Mouse (Mus musculus) hindbrain, embryonic 16.5 days (tissue): ENCODE results near the gene Tarbp2. TPM values are rescaled to one million over a fixed set of nuclear protein-coding genes. Genes with fewer than 3 reads are reported as not detected.

ENCODE experiments used
- ATAC-seq: fragments of 200-750 bp; cut with Nextera tagmentation; 2 replicates; pipeline ENCODE4 v1.8.0; 2017; ENCODE audit warnings: moderate TSS enrichment, moderate library complexity
- H3K27ac ChIP-seq: fragments of 300-500 bp; sonication (generic); 2 replicates; pipeline ENCODE4 v1.5.1; 2014; ENCODE audit warnings: low read depth, mild to moderate bottlenecking, control low read depth, low read length, moderate library complexity
- H3K27me3 ChIP-seq: fragments of 300-500 bp; sonication (generic); replicated peaks from 2 replicates; pipeline ENCODE4 v1.6.1; 2014; ENCODE audit warnings: low read length; ENCODE audit not compliant: control insufficient read depth, insufficient read depth
- H3K36me3 ChIP-seq: fragments of 300-500 bp; sonication (generic); 2 replicates; pipeline ENCODE4 v1.6.1; 2014; ENCODE audit warnings: mild to moderate bottlenecking, low read length, moderate library complexity, mixed read lengths; ENCODE audit not compliant: control insufficient read depth, insufficient read depth
- H3K4me1 ChIP-seq: fragments of 300-500 bp; sonication (generic); 2 replicates; pipeline ENCODE4 v1.6.1; 2014; ENCODE audit warnings: low read depth, low read length; ENCODE audit not compliant: control insufficient read depth, insufficient read depth
- H3K4me2 ChIP-seq: fragments of 300-500 bp; sonication (generic); 2 replicates; pipeline ENCODE4 v1.6.1; 2014; ENCODE audit warnings: mild to moderate bottlenecking, low read length, control low read depth, moderate library complexity
- H3K4me3 ChIP-seq: fragments of 300-500 bp; sonication (generic); 2 replicates; pipeline ENCODE4 v1.5.1; 2014; ENCODE audit warnings: mild to moderate bottlenecking, low read length, control low read depth, moderate library complexity
- H3K9ac ChIP-seq: fragments of 300-500 bp; sonication (generic); 2 replicates; pipeline ENCODE4 v1.6.1; 2014; ENCODE audit warnings: low read depth, mild to moderate bottlenecking, control low read depth, low read length, moderate library complexity
- H3K9me3 ChIP-seq: fragments of 300-500 bp; sonication (generic); 2 replicates; pipeline ENCODE4 v1.6.1; 2014; ENCODE audit warnings: mild to moderate bottlenecking, low read length, moderate library complexity; ENCODE audit not compliant: control insufficient read depth
- whole genome bisulfite sequencing: fragments of 180-500 bp; shearing (Covaris S2); extraction: QIAGEN DNeasy Blood & Tissue Kit; methylation state at CpG from one replicate; pipeline ENCODE4 v1.1.7; 2014; 5-methylcytosine and 5-hydroxymethylcytosine counted together
- polyA plus RNA-seq: library from polyadenylated mRNA; unstranded; fragments of >200 nt; fragmentation: Nextera tagmentation; extraction: Ambion mirVana; gene quantifications from 2 replicates; pipeline ENCODE4 v1.2.1, GENCODE M21; 2015

Gene Tarbp2
- polyA plus RNA-seq, 1 experiment from 2014 or later: 104 TPM

DNA sequence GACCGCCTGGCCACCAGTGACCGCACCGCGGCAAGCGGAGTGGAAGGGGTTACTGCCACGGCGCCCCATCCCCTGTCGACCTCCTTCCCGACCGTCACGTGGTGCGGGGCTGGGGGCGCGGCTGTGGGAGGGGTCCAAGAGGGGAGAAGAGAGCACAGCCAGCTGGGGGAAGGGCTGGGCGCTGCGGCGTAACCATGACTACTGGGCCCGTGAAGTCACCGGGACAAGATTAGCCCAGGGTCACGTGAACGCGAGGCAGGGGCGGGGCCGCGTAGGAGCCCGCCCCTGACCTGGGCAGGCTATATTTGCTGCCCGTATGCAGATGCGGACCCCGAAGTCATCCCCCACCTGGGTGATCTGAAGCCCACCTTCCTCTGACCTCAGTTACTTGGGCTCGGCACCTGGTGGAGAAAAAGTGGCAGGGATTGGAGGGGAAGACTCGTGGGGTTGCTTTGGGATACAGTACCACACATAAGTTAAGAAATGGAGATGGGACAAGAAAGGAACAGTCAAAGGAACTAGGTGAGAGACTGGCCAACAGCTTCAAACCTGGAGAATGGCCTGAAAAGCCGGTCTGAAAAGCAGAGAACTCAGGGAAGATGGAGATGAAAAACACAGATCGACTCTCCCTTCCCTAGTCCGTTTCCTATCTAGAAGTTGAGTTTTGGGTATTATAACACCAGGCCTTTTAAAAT, 7.3 kb upstream of the Tarbp2 start:
- WGBS: 2% methylated on average over 33 of the region's 34 CpGs
- H3K27me3 ChIP-seq: no peaks in the 10 kb centered on the region
- H3K9me3 ChIP-seq: no peaks in the 10 kb centered on the region
- H3K27ac ChIP-seq: peak overlapping the region; percentile 94
- peak overlapping the region; percentile 69 for H3K4me3 ChIP-seq
- peak; percentile 94 for ATAC-seq
- peak overlapping the region; percentile 82 for H3K9ac ChIP-seq
- peak overlapping the region; percentile 87 for H3K4me2 ChIP-seq
- peaks cover 53% of the 10 kb centered on the region for H3K4me1 ChIP-seq
- no peaks in the 10 kb centered on the region for H3K36me3 ChIP-seq

- no peak for ATAC-seq
- Histone ChIP-seq H3K4me2 (peak overlapping the region; percentile 87), H3K4me3 (peak overlapping the region; percentile 69; the same call in 1 of the 2 replicates), H3K9me3 (no peaks in the 10 kb centered on the region), H3K27me3 (no peaks in the 10 kb centered on the region), H3K9ac (peak overlapping the region; percentile 39), H3K27ac (peak overlapping the region; percentile 94), H3K36me3 (no peaks in the 10 kb centered on the region), H3K4me1 (peaks cover 56% of the 10 kb centered on the region)
- 2% methylated on average over 6 of the region's 6 CpGs for WGBS
Observed at GRCm38 (mm10) chr15:102511285-102511833, 6.6 kb upstream of the Tarbp2 start.

- peak overlapping the region; percentile 39 for H3K9ac ChIP-seq
- no peaks in the 10 kb centered on the region for H3K27me3 ChIP-seq
- H3K4me1 ChIP-seq: peaks cover 56% of the 10 kb centered on the region
- peak overlapping the region; percentile 87 for H3K4me2 ChIP-seq
- 18% methylated on average over 5 of the region's 5 CpGs for WGBS
- no peaks in the 10 kb centered on the region for H3K9me3 ChIP-seq
- no peak for ATAC-seq
- peak overlapping the region; percentile 94 for H3K27ac ChIP-seq
- no peaks in the 10 kb centered on the region for H3K36me3 ChIP-seq
- H3K4me3 ChIP-seq: no peak overlapping the region
Observed at GRCm38 (mm10) chr15:102512010-102512409, 6.0 kb upstream of the Tarbp2 start.

- Histone ChIP-seq H3K4me1 (peaks cover 56% of the 10 kb centered on the region), H3K27me3 (no peaks in the 10 kb centered on the region), H3K27ac (peak overlapping the region; percentile 25; the same call in 1 of the 2 replicates), H3K4me2 (no peak overlapping the region), H3K9ac (peak overlapping the region; percentile 35; the same call in 1 of the 2 replicates), H3K9me3 (no peaks in the 10 kb centered on the region), H3K36me3 (no peaks in the 10 kb centered on the region), H3K4me3 (no peak overlapping the region)
- no peak for ATAC-seq
Observed at GRCm38 (mm10) chr15:102512471-102512870, 5.5 kb upstream of the Tarbp2 start.

- no peaks in the 10 kb centered on the region for H3K36me3 ChIP-seq
- H3K27me3 ChIP-seq: no peaks in the 10 kb centered on the region
- no peak overlapping the region for H3K4me2 ChIP-seq
- ATAC-seq: no peak
- H3K4me3 ChIP-seq: no peak overlapping the region
- H3K9ac ChIP-seq: no peak overlapping the region
- no peaks in the 10 kb centered on the region for H3K9me3 ChIP-seq
- WGBS: 85% methylated on average over 3 of the region's 3 CpGs
- no peak overlapping the region for H3K27ac ChIP-seq
- H3K4me1 ChIP-seq: peaks cover 56% of the 10 kb centered on the region
Observed at GRCm38 (mm10) chr15:102513004-102513403, 5.0 kb upstream of the Tarbp2 start.

DNA sequence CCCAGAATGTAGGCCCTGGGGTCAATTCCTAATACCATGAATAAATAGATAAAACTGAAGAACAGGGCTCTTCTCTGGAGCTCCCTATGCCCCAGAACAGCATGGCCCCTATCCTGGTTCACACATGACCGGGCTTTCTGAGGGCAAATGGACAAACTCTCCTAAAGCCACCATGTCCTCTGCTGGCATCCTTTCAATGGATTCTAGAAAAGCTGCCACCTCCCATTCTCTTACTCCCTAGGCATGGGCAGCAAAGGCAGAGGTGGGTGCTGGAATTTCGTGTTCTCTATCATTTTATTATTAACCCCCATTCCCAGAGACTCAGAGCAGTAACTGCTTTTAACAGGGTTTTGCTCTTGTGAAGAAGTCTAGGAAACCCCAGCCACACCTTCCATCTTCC, 2.7 kb upstream of the Tarbp2 start:
- 85% methylated on average over 2 of the region's 2 CpGs for WGBS
- Histone ChIP-seq H3K9me3 (no peaks in the 10 kb centered on the region), H3K27ac (no peak overlapping the region), H3K36me3 (no peaks in the 10 kb centered on the region), H3K4me2 (peak overlapping the region; percentile 94), H3K4me1 (peaks cover 52% of the 10 kb centered on the region), H3K4me3 (peak overlapping the region; percentile 75), H3K9ac (0 out of 2 replicates have a peak overlapping the region, but pooled peaks have one; percentile 33), H3K27me3 (no peaks in the 10 kb centered on the region)
- no peak for ATAC-seq

DNA sequence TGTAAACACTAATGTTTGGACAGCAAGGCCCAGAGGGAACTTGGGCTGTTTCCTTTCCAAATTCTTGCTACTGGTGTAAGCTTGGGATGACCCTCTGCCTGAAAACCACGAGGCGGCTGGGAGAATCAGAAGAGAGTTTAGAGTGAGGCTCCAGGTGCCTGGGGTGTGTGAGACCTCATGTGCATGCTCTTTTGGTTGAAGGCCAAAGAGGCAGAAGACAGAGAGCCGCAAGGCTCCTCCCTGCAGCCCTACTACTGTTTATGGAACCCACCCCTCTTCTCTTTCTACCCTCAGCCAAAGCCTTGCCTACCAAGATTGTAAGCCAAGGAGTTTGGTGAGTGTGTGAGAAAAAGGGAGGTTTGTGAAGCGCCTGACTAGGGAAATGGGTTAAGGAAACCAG, 2.2 kb upstream of the Tarbp2 start:
- ATAC-seq: no peak
- H3K4me1 ChIP-seq: peaks cover 51% of the 10 kb centered on the region
- WGBS: 49% methylated on average over 4 of the region's 4 CpGs

DNA sequence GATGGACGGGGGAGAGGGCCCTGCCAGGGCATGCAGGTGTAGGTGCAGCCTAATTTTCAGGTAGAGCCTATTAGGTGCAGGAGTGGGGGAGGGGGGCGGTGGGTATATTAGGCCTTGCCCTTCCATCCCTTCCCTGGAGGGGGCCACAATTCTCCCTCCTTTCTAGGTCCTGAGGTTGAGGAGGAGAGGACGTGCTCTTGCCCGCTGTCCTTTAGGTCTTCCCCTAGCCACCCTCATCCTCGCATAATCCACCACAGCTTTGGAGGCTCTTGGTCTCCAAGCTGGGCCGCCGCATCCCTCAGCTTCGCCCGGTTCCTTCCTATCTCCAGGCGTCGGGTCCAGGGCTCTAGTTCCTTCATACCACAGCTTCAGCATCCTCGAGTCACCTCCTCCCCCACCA, 1.7 kb upstream of the Tarbp2 start:
- peak overlapping the region; percentile 100 for H3K27ac ChIP-seq
- ATAC-seq: no peak
- H3K9ac ChIP-seq: peak overlapping the region; percentile 88
- H3K4me1 ChIP-seq: peaks cover 46% of the 10 kb centered on the region
- peak overlapping the region; percentile 75 for H3K4me3 ChIP-seq
- H3K4me2 ChIP-seq: peak overlapping the region; percentile 94
- 2% methylated on average over 12 of the region's 12 CpGs for WGBS
- H3K9me3 ChIP-seq: no peaks in the 10 kb centered on the region
- peaks cover 3% of the 10 kb centered on the region; the same call in 1 of the 2 replicates for H3K36me3 ChIP-seq
- H3K27me3 ChIP-seq: no peaks in the 10 kb centered on the region

More for the DNA sequence above, 2.2 kb upstream of the Tarbp2 start:
- Histone ChIP-seq H3K9me3 (no peaks in the 10 kb centered on the region), H3K27ac (peak overlapping the region; percentile 100), H3K4me3 (peak overlapping the region; percentile 75), H3K27me3 (no peaks in the 10 kb centered on the region), H3K4me2 (peak overlapping the region; percentile 94), H3K36me3 (0 out of 2 replicates have a peak, but pooled peaks cover 2% of the 10 kb centered on the region), H3K9ac (peak overlapping the region; percentile 88)

- Histone ChIP-seq H3K9ac (peak within 1 kb of the TSS; percentile 88), H3K36me3 (peaks cover 7% of the 10 kb centered on the region; the same call in 1 of the 2 replicates), H3K27me3 (no peaks in the 10 kb centered on the region), H3K9me3 (no peaks in the 10 kb centered on the region), H3K4me2 (peak within 1 kb of the TSS; percentile 94), H3K4me1 (peaks cover 40% of the 10 kb centered on the region), H3K4me3 (peak within 1 kb of the TSS; percentile 75), H3K27ac (peak within 1 kb of the TSS; percentile 100)
- ATAC-seq: peak; percentile 12
- WGBS: under 1% methylated on average over 43 of the region's 43 CpGs
Observed at GRCm38 (mm10) chr15:102516728-102517404, 1.1 kb upstream of the Tarbp2 start, which contains the start of gene Map3k12. Gene Map3k12, minus strand, starts transcription at chr15:102517064.
